Mouse (Mus musculus) lung, embryonic 16.5 days (tissue): ENCODE measurements around the gene Stab1. TPM values are rescaled to one million over a fixed set of nuclear protein-coding genes. Genes with fewer than 3 reads are reported as not detected.

Experiments used
- ATAC-seq: fragments of 200-750 bp; cut with Nextera tagmentation; 2 replicates; pipeline ENCODE4 v1.8.0; 2017; ENCODE audit warnings: low read depth, mild to moderate bottlenecking, moderate library complexity
- H3K27ac ChIP-seq: fragments of 300-500 bp; sonication (generic); 2 replicates; pipeline ENCODE4 v1.5.1; 2014; ENCODE audit warnings: mild to moderate bottlenecking, control low read depth, low read length
- H3K27me3 ChIP-seq: fragments of 300-500 bp; sonication (generic); 2 replicates; pipeline ENCODE4 v1.6.1; 2014; ENCODE audit warnings: low read depth, low read length, mixed read lengths; ENCODE audit not compliant: control insufficient read depth, insufficient read depth
- H3K36me3 ChIP-seq: fragments of 300-500 bp; sonication (generic); 2 replicates; pipeline ENCODE4 v1.6.1; 2014; ENCODE audit warnings: low read length; ENCODE audit not compliant: control insufficient read depth, insufficient read depth
- H3K4me1 ChIP-seq: fragments of 300-500 bp; sonication (generic); replicated peaks from 2 replicates; pipeline ENCODE4 v1.6.1; 2014; ENCODE audit warnings: low read length, mixed read lengths; ENCODE audit not compliant: control insufficient read depth, insufficient read depth
- H3K4me2 ChIP-seq: fragments of 300-500 bp; sonication (generic); 2 replicates; pipeline ENCODE4 v1.6.1; 2014; ENCODE audit warnings: low read depth, low read length, control low read depth
- H3K4me3 ChIP-seq: fragments of 300-500 bp; sonication (generic); 2 replicates; pipeline ENCODE4 v1.5.1; 2014; ENCODE audit warnings: mild to moderate bottlenecking, low read length, control low read depth
- H3K9ac ChIP-seq: fragments of 300-500 bp; sonication (generic); 2 replicates; pipeline ENCODE4 v1.6.1; 2014; ENCODE audit warnings: low read length, control low read depth
- H3K9me3 ChIP-seq: fragments of 300-500 bp; sonication (generic); 2 replicates; pipeline ENCODE4 v1.6.1; 2016; ENCODE audit warnings: low read length; ENCODE audit not compliant: control insufficient read depth
- WGBS: fragments of 180-500 bp; shearing (Covaris S2); extraction: QIAGEN DNeasy Blood & Tissue Kit; methylation state at CpG from one replicate; pipeline ENCODE4 v1.1.7; 2014; 5-methylcytosine and 5-hydroxymethylcytosine counted together
- polyA plus RNA-seq: library from polyadenylated mRNA; unstranded; fragments of >200 nt; fragmentation: Nextera tagmentation; extraction: Ambion mirVana; gene quantifications from 2 replicates; pipeline ENCODE4 v1.2.1, GENCODE M21; 2015

Gene Stab1
- polyA plus RNA-seq, 1 experiment from 2014 or later, result 52.1 TPM

DNA sequence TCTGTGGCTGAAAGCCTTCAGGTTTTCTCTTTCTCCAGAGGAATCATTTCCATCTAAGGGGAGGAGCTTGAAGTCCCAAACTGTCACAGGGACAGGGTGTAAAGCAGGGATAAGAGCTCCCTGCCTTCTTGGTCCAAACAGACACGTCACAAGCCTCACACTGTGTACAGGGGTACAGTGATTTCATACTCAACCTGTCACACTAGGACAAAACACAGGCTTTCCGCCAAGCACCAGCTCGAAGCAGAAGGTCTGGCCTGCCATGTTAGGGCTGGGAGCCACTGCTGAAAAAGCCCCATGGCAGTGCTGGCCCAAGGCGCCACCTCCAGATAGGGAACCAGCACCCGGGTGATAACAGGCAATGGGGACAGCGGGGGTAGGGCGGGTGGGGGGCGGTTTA, 4.4 kb downstream of the Stab1 start:
- Histone ChIP-seq H3K27me3 (no peaks in the 10 kb centered on the region), H3K9me3 (no peaks in the 10 kb centered on the region), H3K9ac (no peak overlapping the region; the same call in 1 of the 2 replicates), H3K27ac (no peak overlapping the region), H3K36me3 (no peaks in the 10 kb centered on the region), H3K4me3 (no peak overlapping the region), H3K4me1 (0 out of 2 replicates have a peak, but pooled peaks cover 2% of the 10 kb centered on the region), H3K4me2 (no peak overlapping the region)
- ATAC-seq, result no peak
- 74% methylated on average over 8 of the region's 8 CpGs for WGBS

DNA sequence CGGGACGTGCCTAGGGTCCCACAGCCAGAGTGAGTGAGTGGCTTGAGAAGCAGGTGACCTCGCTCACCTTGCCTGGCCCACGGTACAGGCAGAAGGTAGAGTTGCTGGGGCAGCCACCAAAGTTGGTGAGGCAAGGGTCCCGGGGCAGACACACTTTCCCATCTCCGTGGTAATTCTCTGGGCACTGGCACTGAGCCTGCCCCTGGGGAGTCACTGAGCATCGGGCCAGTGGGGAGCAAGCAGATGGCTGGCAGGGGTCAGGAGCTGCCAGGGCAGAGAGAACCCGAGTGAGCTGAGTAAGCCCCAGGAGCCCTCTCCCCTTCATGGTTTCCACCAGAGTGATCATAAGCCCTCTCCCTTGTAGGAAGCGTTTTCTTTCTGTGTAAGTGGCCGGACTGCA, 6.8 kb downstream of the Stab1 start:
- Histone ChIP-seq H3K4me2 (no peak overlapping the region), H3K9me3 (no peaks in the 10 kb centered on the region), H3K4me1 (0 out of 2 replicates have a peak, but pooled peaks cover 2% of the 10 kb centered on the region), H3K9ac (no peak overlapping the region), H3K4me3 (no peak overlapping the region), H3K36me3 (no peaks in the 10 kb centered on the region), H3K27me3 (no peaks in the 10 kb centered on the region), H3K27ac (no peak overlapping the region)
- ATAC-seq, result no peak
- whole genome bisulfite sequencing, result 60% methylated on average over 10 of the region's 10 CpGs

DNA sequence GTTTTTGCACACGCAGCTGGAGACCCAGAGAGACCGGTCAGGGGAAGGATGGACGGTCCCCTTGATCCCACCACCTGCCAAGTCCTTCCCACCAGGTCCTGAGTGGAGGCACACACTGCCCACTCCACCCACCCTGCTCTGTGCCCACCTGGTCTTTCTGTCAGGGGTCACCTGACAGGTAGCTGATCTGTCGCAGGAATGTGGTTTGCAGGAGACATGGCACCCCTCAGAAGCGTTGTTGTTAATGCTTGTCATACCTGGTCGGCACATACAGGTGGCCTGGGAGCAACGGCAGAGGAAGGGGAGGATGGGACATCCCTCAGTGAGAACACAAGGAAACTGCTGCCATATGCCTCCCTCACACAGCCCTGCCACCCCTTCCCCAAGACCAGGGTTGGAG, 7.2 kb downstream of the Stab1 start:
- Histone ChIP-seq H3K4me3 (no peak overlapping the region), H3K4me2 (no peak overlapping the region), H3K9me3 (no peaks in the 10 kb centered on the region), H3K4me1 (0 out of 2 replicates have a peak, but pooled peaks cover 2% of the 10 kb centered on the region), H3K36me3 (no peaks in the 10 kb centered on the region), H3K27me3 (no peaks in the 10 kb centered on the region), H3K27ac (no peak overlapping the region), H3K9ac (no peak overlapping the region)
- WGBS, result 80% methylated on average over 7 of the region's 7 CpGs
- no peak for ATAC-seq

DNA sequence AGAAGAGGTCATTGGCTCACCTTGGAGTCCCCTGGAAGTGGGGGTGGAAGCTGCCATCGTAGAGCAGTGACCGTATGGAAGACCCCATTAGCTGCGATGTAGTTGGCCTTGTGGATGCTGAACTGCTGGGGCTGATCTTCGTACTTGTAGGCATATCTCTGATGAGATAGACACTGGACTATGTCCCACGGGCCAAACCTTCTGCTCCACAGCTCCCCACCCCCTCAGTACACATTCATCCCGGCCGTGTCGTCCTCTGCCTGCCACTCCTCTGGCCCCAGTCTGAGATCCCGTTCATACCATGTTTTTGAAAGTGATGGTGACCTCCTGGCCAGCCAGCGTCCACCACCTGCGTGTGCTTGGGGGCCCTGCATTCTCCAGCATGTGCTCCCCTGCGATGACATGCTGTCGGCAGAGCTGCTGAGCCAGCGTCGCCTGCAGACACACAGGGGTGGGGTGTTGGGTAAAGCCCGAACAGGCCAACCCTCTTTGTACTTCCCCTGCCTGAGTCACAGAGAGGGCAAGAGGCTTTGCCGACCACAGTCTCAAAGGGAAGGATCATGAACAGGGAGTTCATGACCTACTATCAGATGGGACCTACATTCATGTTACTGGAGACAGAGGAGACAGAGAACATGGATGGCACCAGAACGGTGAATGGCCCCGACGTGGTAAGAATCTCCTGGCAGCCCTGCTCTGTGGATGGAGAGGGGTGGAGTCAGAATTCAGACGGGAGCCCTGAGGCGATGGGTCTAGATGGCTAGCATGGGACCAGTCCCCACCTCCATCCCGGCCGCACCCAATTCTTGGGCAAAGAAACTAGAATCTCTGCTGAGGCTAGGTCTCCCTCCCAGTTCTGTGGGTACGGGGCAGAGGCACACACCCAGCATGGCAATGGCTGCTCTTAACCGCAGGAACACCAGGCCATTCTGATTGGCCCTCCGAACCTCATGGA, 8.0 kb downstream of the Stab1 start:
- 55% methylated on average over 27 of the region's 27 CpGs for WGBS
- no peaks in the 10 kb centered on the region for H3K9me3 ChIP-seq
- no peak overlapping the region for H3K4me3 ChIP-seq
- ATAC-seq, result no peak
- no peak overlapping the region for H3K27ac ChIP-seq
- no peaks in the 10 kb centered on the region for H3K36me3 ChIP-seq
- H3K4me2 ChIP-seq, result no peak overlapping the region
- 0 out of 2 replicates have a peak, but pooled peaks cover 2% of the 10 kb centered on the region for H3K4me1 ChIP-seq
- H3K9ac ChIP-seq, result no peak overlapping the region
- H3K27me3 ChIP-seq, result no peaks in the 10 kb centered on the region

DNA sequence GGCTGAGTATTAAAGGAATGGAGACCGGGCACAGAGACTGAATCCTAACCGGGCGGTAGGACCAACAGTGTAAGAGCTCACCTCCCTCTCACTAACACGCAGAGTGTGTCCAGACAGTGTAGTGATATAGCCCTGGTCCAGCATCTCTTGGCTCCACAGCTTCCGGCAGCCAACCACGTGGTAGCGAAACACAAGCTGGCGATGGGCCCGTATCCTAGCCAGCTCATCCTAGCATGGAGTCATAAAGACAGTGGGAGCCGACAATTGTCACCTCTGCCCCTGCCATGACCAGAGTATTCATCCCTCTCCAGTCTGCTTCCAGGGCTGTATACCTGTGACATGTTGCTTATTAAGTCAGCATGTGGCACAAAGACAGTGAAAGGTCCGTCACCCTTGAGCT, 22.7 kb downstream of the Stab1 start:
- ATAC-seq, result no peak

DNA sequence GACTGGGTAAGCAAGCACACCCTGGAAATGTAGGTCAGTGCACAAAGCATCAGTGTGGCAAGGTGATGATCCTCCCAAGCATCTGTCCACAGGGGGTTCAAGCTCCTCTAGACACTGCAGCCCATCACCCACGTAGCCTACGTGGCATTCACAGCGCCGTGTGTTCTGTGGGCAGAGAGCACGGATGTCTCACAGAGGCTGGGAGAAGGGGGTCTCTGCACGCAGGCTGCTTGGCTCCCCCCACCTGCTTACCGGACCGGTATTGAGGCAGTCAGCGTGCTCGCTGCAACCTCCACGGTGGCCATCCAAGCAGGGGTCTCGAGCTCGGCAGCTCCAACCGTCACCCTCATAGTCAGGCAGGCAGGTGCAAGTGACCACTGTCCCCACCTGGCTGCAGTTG, 27.4 kb downstream of the Stab1 start:
- 91% methylated on average over 14 of the region's 14 CpGs for WGBS
- H3K36me3 ChIP-seq, result peaks cover 62% of the 10 kb centered on the region
- H3K4me1 ChIP-seq, result peaks cover 5% of the 10 kb centered on the region

More for the DNA sequence above, 22.7 kb downstream of the Stab1 start:
- no peaks in the 10 kb centered on the region for H3K9me3 ChIP-seq
- no peak overlapping the region for H3K27ac ChIP-seq
- H3K9ac ChIP-seq, result no peak overlapping the region
- no peak overlapping the region for H3K4me2 ChIP-seq
- H3K36me3 ChIP-seq, result peaks cover 26% of the 10 kb centered on the region
- no peak overlapping the region for H3K4me3 ChIP-seq
- no peaks in the 10 kb centered on the region for H3K4me1 ChIP-seq
- H3K27me3 ChIP-seq, result no peaks in the 10 kb centered on the region
- WGBS, result 85% methylated on average over 11 of the region's 11 CpGs

DNA sequence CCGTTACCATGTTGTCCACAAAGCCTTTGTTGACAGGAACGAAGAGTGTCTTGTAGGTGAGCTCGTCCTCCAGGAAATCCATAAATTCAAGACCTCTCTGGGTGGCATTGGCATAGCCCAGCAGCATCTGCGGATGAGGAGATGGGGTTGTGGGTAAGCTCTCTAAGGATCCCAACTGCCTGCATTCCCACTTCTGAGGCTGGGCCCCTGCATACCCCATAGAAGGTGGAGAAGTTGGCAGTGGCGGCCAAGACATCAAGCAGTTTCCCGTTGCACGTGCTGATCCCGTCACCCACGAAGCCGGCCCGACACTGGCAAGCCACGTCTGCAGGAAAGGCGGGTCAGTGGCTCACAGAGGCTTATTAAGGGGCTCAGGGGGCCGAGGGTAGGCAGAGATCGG, 28.3 kb downstream of the Stab1 start:
- ATAC-seq, result no peak
- WGBS, result 85% methylated on average over 15 of the region's 15 CpGs
- no peak overlapping the region for H3K4me3 ChIP-seq

More for the DNA sequence above, 27.4 kb downstream of the Stab1 start:
- no peak overlapping the region for H3K4me2 ChIP-seq
- H3K27me3 ChIP-seq, result no peaks in the 10 kb centered on the region
- no peak overlapping the region for H3K27ac ChIP-seq
- no peak for ATAC-seq
- no peak overlapping the region for H3K4me3 ChIP-seq
- H3K9me3 ChIP-seq, result no peaks in the 10 kb centered on the region
- no peak overlapping the region for H3K9ac ChIP-seq

DNA sequence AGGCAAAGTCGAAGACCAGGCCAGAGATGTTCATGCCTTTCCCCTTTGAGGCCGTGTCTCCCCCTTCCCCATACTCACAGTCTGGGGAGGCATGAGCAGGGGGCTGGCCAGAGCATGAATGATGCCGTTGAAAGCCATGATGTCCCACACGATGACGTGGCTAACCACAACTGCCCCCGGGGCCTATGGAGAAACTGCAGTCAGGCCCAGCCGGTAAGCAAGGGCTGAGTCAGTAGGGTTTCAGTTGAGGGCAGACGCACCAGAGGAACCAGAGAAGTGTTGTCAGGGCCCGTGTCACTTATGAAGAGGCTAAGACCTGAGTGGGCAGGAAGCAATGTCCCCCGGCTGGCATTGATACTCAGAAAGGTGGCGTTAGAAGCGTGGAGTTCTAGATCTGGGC, 28.8 kb downstream of the Stab1 start:
- Histone ChIP-seq H3K27me3 (no peaks in the 10 kb centered on the region), H3K4me1 (peaks cover 6% of the 10 kb centered on the region), H3K4me3 (no peak overlapping the region), H3K9ac (no peak overlapping the region), H3K4me2 (no peak overlapping the region), H3K36me3 (peaks cover 75% of the 10 kb centered on the region), H3K9me3 (no peaks in the 10 kb centered on the region), H3K27ac (no peak overlapping the region)
- 81% methylated on average over 12 of the region's 12 CpGs for WGBS
- no peak for ATAC-seq

More for the DNA sequence above, 28.3 kb downstream of the Stab1 start:
- H3K27me3 ChIP-seq, result no peaks in the 10 kb centered on the region
- peaks cover 5% of the 10 kb centered on the region for H3K4me1 ChIP-seq
- H3K36me3 ChIP-seq, result peaks cover 71% of the 10 kb centered on the region
- no peak overlapping the region for H3K27ac ChIP-seq
- H3K9me3 ChIP-seq, result no peaks in the 10 kb centered on the region
- no peak overlapping the region for H3K4me2 ChIP-seq
- no peak overlapping the region for H3K9ac ChIP-seq

DNA sequence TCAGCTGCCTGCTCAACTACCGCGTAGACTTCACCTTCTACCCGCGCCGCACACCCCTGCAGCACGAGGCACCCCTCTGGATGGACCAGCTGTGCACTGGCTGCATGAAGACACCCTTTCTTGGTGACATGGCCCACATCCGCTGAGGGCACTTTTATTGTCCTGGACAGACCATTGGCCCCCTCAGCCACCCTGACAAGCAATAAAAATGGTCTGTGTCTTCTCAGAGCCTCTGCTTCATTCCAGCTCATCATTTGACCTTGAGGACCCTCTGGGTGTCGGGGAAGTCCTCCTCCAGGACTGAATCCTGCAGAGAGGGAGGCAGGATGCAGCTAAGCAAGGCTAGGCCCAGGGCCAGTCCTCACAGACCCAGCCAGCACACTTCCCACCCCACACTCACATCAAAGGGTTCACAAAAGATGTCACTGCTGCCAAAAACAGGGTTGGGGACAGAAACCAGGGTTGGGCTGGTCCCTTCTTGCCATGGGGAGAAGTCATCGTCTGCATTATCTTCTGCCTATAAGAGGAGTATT, 29.5 kb downstream of the Stab1 start:
- H3K27ac ChIP-seq, result no peak overlapping the region
- no peaks in the 10 kb centered on the region for H3K27me3 ChIP-seq
- H3K4me2 ChIP-seq, result no peak overlapping the region
- WGBS, result 84% methylated on average over 9 of the region's 9 CpGs
- H3K36me3 ChIP-seq, result peaks cover 77% of the 10 kb centered on the region
- H3K9ac ChIP-seq, result no peak overlapping the region
- peaks cover 13% of the 10 kb centered on the region for H3K4me1 ChIP-seq
- no peak overlapping the region for H3K4me3 ChIP-seq
- H3K9me3 ChIP-seq, result no peaks in the 10 kb centered on the region
- no peak for ATAC-seq
